In the genomic region with DNA sequence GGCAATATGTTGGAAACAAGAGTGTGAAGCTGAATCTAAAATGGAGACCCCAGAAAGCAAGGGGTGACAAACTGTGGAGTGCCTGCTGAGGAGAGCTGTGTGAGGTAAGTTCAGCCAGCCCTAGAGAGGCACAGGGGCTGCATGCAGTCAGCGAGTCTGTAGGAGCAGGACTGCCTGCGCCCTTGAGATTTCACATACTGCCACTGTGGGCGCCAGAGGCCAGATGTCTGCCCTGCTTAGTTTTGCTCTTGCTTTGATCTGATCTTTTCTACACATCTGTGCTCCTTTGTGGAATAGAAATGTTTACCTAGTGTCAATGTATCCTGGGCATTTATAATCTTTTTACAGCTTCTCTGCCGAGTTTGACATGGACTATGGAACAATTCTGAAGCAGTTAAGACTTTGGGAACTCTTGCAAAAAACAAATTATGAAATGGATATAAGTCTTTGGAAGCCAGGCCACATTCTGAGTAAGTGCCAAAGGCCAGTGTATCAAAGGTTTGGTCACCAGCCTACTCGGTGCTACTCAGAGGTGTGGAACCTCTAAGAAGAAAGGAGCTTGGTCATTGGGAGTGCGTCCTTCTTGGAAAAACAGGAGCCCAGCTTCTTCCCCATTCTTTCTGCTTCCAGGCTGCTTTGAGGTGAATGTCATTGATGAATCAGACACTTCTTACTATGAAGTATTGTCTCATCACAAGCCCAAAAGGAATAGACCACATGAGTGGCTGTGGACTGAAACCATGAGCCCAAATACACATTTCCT, we compare ENCODE assay signal across 20 mouse cellular contexts. TPM values are rescaled to one million over a fixed set of nuclear protein-coding genes. Genes with fewer than 3 reads are reported as not detected.
DNase-seq lines count a peak whose midpoint lies in the region; ATAC-seq lines count a peak whose summit lies in the region.
"Had no signal": no experiment of that assay in that cellular context is flagged by ENCODE, and none has a peak within 500 bp of the region (broad histone marks: within the 10 kb centered on the region; RNA-seq: fewer than 3 reads in every experiment).

No protein-coding gene starts in this region.

- ATAC-seq in megakaryocyte, adult 5-6 weeks (ENCODE audit: poor library complexity, severe bottlenecking) = no peak
- peak; percentile 56 for ATAC-seq in intestine, embryonic 15.5 days
- ATAC-seq: forebrain, embryonic 13.5 days; Patski had no signal

- DNase-seq in adrenal gland, postnatal 14 days = peak; percentile 34
- no peak for DNase-seq in adrenal gland, postnatal 4 days (ENCODE audit: low spot score in 2 of 2)
- peak; percentile 17 for DNase-seq in ES-CJ7 (ENCODE audit: low read depth, low spot score)
- DNase-seq in frontal cortex, adult 2 months (ENCODE audit: extremely low spot score in 1 of 2, low spot score in 1 of 2) = no peak
- no peak for DNase-seq in heart, postnatal 10 days
- DNase-seq: B cell, adult 2 months; cerebellum, adult 2 months; gastrocnemius, adult 2 months; kidney, adult 18-20 months; lung, postnatal 4 days had no signal

- peak overlapping the region; percentile 53 for H3K4me3 ChIP-seq in megakaryocyte, embryonic 14.5 days (replicated peaks)
- H3K4me3 ChIP-seq in intestine, embryonic 15.5 days (replicated peaks) = no peak overlapping the region
- H3K4me3 ChIP-seq: embryonic facial prominence, embryonic 15.5 days; forebrain, embryonic 13.5 days; gastrocnemius, adult 2 months; hindbrain, embryonic 10.5 days; liver, embryonic 15.5 days; myocyte had no signal

- H3K36me3 ChIP-seq in megakaryocyte, embryonic 14.5 days (replicated peaks; ENCODE audit: low read length) = no peaks in the 10 kb centered on the region
- no peaks in the 10 kb centered on the region for H3K36me3 ChIP-seq in intestine, embryonic 15.5 days
- H3K36me3 ChIP-seq: embryonic facial prominence, embryonic 15.5 days; liver, embryonic 15.5 days had no signal

- peaks cover 27% of the 10 kb centered on the region for H3K27me3 ChIP-seq in megakaryocyte, embryonic 14.5 days (replicated peaks)
- no peaks in the 10 kb centered on the region for H3K27me3 ChIP-seq in intestine, embryonic 15.5 days (replicated peaks)
- H3K27me3 ChIP-seq: embryonic facial prominence, embryonic 15.5 days; forebrain, embryonic 13.5 days; liver, embryonic 15.5 days had no signal

- 29% methylated on average over 6 of the region's 6 CpGs for WGBS in intestine, embryonic 15.5 days

- no peak overlapping the region for H3K27ac ChIP-seq in intestine, embryonic 15.5 days
- H3K27ac ChIP-seq: embryonic facial prominence, embryonic 15.5 days; forebrain, embryonic 13.5 days; gastrocnemius, adult 2 months; hindbrain, embryonic 10.5 days; liver, embryonic 15.5 days had no signal

- H3K4me2 ChIP-seq in intestine, embryonic 15.5 days (replicated peaks) = no peak overlapping the region
- H3K4me2 ChIP-seq: embryonic facial prominence, embryonic 15.5 days; forebrain, embryonic 13.5 days; liver, embryonic 15.5 days had no signal

- H3K4me1 ChIP-seq in megakaryocyte, embryonic 14.5 days = no peaks in the 10 kb centered on the region
- H3K4me1 ChIP-seq in intestine, embryonic 15.5 days (replicated peaks) = no peaks in the 10 kb centered on the region
- H3K4me1 ChIP-seq: embryonic facial prominence, embryonic 15.5 days; forebrain, embryonic 13.5 days; liver, embryonic 15.5 days had no signal

- intact Hi-C loops in heart, postnatal 10 days (cut with DNase I) = no loop called here

- H3K9me3 ChIP-seq in megakaryocyte, embryonic 14.5 days = 0 out of 2 replicates have a peak, but pooled peaks cover 5% of the 10 kb centered on the region
- H3K9me3 ChIP-seq in intestine, embryonic 15.5 days = no peaks in the 10 kb centered on the region
- H3K9me3 ChIP-seq: embryonic facial prominence, embryonic 15.5 days; forebrain, embryonic 13.5 days; hindbrain, embryonic 10.5 days; liver, embryonic 15.5 days had no signal

- H3K9ac ChIP-seq in intestine, embryonic 15.5 days = no peak overlapping the region
- H3K9ac ChIP-seq: embryonic facial prominence, embryonic 15.5 days; forebrain, embryonic 13.5 days; liver, embryonic 15.5 days had no signal

RNA-seq across cellular contexts. Expression of a gene that starts 15.6 kb away (rescaled TPM):
- 9.6 and 13.0 TPM in 2 replicates for total RNA-seq in adrenal gland, postnatal 14 days (2021)
- total RNA-seq in adrenal gland, postnatal 4 days (2021) = 10 to 100 TPM; 16.1 to 21.0 TPM
- polyA plus RNA-seq in megakaryocyte, embryonic 14.5 days (2012; ENCODE audit: insufficient read depth, low replicate concordance) = not detected in 2 replicates
- total RNA-seq in megakaryocyte, adult 5-6 weeks (2015) = not detected in 2 replicates
- not detected in 2 replicates for total RNA-seq in megakaryocyte, adult 5-6 weeks (2017)
- polyA plus RNA-seq in intestine, embryonic 15.5 days (2015; fragmentation: Nextera tagmentation; extraction: Ambion mirVana) = 11.4 and 12.3 TPM in 2 replicates
- 2.1 and 2.9 TPM in 2 replicates for polyA plus RNA-seq in frontal cortex, adult 2 months (2012; rRNA removed)
- not detected for total RNA-seq in heart, postnatal 10 days (2021)
- total RNA-seq: gastrocnemius, adult 2 months had no signal
- polyA plus RNA-seq: liver, embryonic 15.5 days; myocyte had no signal

RNA-seq across cellular contexts. Expression of a gene that starts 30.1 kb away (rescaled TPM):
- 0.85 and 1.2 TPM in 2 replicates for total RNA-seq in adrenal gland, postnatal 14 days (2021)
- total RNA-seq in adrenal gland, postnatal 4 days (2021) = 1 to 10 TPM; 2.4 to 3.5 TPM
- not detected in 2 replicates for polyA plus RNA-seq in megakaryocyte, embryonic 14.5 days (2012; ENCODE audit: insufficient read depth, low replicate concordance)
- total RNA-seq in megakaryocyte, adult 5-6 weeks (2015) = not detected in 2 replicates
- not detected in 2 replicates for total RNA-seq in megakaryocyte, adult 5-6 weeks (2017)
- 2.8 and 3.1 TPM in 2 replicates for polyA plus RNA-seq in intestine, embryonic 15.5 days (2015; fragmentation: Nextera tagmentation; extraction: Ambion mirVana)
- polyA plus RNA-seq in frontal cortex, adult 2 months (2012; rRNA removed) = 1.5 and 2.2 TPM in 2 replicates
- total RNA-seq in heart, postnatal 10 days (2021) = not detected
- total RNA-seq: gastrocnemius, adult 2 months had no signal
- polyA plus RNA-seq: myocyte had no signal

RNA-seq across cellular contexts. Expression of a gene that starts 37.8 kb away (rescaled TPM):
- 4.3 and 6.6 TPM in 2 replicates for total RNA-seq in adrenal gland, postnatal 14 days (2021)
- total RNA-seq in adrenal gland, postnatal 4 days (2021) = 10 to 100 TPM in 1 of 2 experiments, 1 to 10 TPM in 1; 7.9 to 11.5 TPM
- polyA plus RNA-seq in megakaryocyte, embryonic 14.5 days (2012; ENCODE audit: insufficient read depth, low replicate concordance) = not detected in 2 replicates
- not detected in 2 replicates for total RNA-seq in megakaryocyte, adult 5-6 weeks (2015)
- total RNA-seq in megakaryocyte, adult 5-6 weeks (2017) = 0.04 TPM in 1 of 2 replicates, not detected in the other
- 4.8 and 5.5 TPM in 2 replicates for polyA plus RNA-seq in intestine, embryonic 15.5 days (2015; fragmentation: Nextera tagmentation; extraction: Ambion mirVana)
- 3.1 and 3.2 TPM in 2 replicates for polyA plus RNA-seq in frontal cortex, adult 2 months (2012; rRNA removed)
- not detected for total RNA-seq in heart, postnatal 10 days (2021)
- total RNA-seq: gastrocnemius, adult 2 months had no signal
- polyA plus RNA-seq: liver, embryonic 15.5 days had no signal

RNA-seq across cellular contexts. Expression of a gene that starts 60.0 kb away (rescaled TPM):
- total RNA-seq in adrenal gland, postnatal 14 days (2021) = not detected in 2 replicates
- under 1 TPM in 1 of 2 experiments, not detected in 1; 0.53 TPM for total RNA-seq in adrenal gland, postnatal 4 days (2021)
- not detected in 2 replicates for polyA plus RNA-seq in megakaryocyte, embryonic 14.5 days (2012; ENCODE audit: insufficient read depth, low replicate concordance)
- total RNA-seq in megakaryocyte, adult 5-6 weeks (2015) = not detected in 2 replicates
- total RNA-seq in megakaryocyte, adult 5-6 weeks (2017) = 0.65 TPM in 1 of 2 replicates, not detected in the other
- 0.68 and 1.0 TPM in 2 replicates for polyA plus RNA-seq in intestine, embryonic 15.5 days (2015; fragmentation: Nextera tagmentation; extraction: Ambion mirVana)
- polyA plus RNA-seq in frontal cortex, adult 2 months (2012; rRNA removed) = 0.34 TPM in 1 of 2 replicates, not detected in the other
- not detected for total RNA-seq in heart, postnatal 10 days (2021)
- total RNA-seq: gastrocnemius, adult 2 months; left cerebral cortex, postnatal 25 days had no signal
- polyA plus RNA-seq: cerebellum, adult 2 months had no signal

Comparison
In these comparisons a context has a peak if more than half of its experiments do, and no peak if none do; other contexts are left out.
1. DNase-seq: peak in adrenal gland, postnatal 14 days (single experiment) and ES-CJ7 (single experiment); none in adrenal gland, postnatal 4 days (0 of 2), frontal cortex, adult 2 months (0 of 2) and heart, postnatal 10 days (0 of 2).
2. RNA of a gene that starts 15.6 kb away (total RNA-seq): 16.1 to 21.0 TPM in adrenal gland, postnatal 4 days and 9.6 to 13.0 TPM in adrenal gland, postnatal 14 days; not detected in heart, postnatal 10 days and not detected in megakaryocyte, adult 5-6 weeks; every median in the first group is over 10 times any median in the second.